Mouse (Mus musculus) liver, adult 2 months (tissue): Measurements from ENCODE around the gene Hbb-bt.
A peak's percentile ranks its signal among the peaks of the same experiment; 100 is the strongest.

ENCODE experiments used
- CTCF ChIP-seq: fragments of 200-500 bp; IDR thresholded peaks from 2 replicates; pipeline ENCODE4 v1.5.1; 2011; ENCODE audit warnings: low read depth, low read length, control low read depth
- POLR2A ChIP-seq: fragments of 200-500 bp; IDR thresholded peaks from 2 replicates; pipeline ENCODE4 v1.6.1; 2011; ENCODE audit warnings: low read length, control low read depth; ENCODE audit not compliant: insufficient read depth; ENCODE audit errors: extremely low read depth

DNA sequence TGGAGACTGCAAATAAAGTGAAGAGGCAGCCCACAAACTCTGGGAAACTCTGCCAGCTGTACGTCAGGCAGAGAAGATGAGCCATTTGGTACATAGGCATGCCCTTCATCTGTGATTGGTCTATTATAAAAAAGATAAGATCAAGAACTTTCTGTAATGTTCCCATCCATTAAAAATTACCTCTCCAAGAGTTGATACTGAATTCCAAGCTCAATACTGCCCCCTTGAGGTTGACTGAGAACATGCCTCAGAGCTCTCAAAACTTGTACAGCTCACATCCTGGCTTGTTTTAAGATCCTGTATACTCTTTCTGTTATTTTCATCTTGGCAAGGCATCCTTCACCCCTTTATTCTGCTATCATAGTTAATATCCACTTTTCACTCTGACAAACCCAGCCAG, 6.9 kb downstream of the Hbb-bt start:
- TF ChIP-seq CTCF, result peak; percentile 36
- no peak for TF ChIP-seq POLR2A
